Mouse (Mus musculus): ENCODE results near the gene Hist1h2bn. TPM values are rescaled to one million over a fixed set of nuclear protein-coding genes. Genes with fewer than 3 reads are reported as not detected.
"Not testable (repeated sequence)": the region's sequence is repeated elsewhere in the genome, so short reads cannot be mapped to it uniquely, and the experiment has no call there.

Hist1h2bn gene
- polyA plus RNA-seq, 1 experiment = 1.8 TPM

- H3K36me3 ChIP-seq (ENCODE audit: control insufficient read depth, insufficient read depth); H3K79me2 ChIP-seq (ENCODE audit: control insufficient read depth, insufficient read depth); H3K27me3 ChIP-seq (ENCODE audit: control insufficient read depth, insufficient read depth, insufficient read length); H3ac ChIP-seq (ENCODE audit: control insufficient read depth, insufficient read length): not testable (repeated sequence)
- TF ChIP-seq POLR2A (IDR thresholded peaks at IDR 0.05; ENCODE audit: insufficient read length, low read depth) = peak; percentile 67
- peak; percentile 78 for TF ChIP-seq POLR2AphosphoS2 (IDR thresholded peaks at IDR 0.05; ENCODE audit: insufficient read length, low read depth)
- TF ChIP-seq E2F4 (IDR thresholded peaks at IDR 0.05; ENCODE audit: insufficient read depth) = peak; percentile 87
- H3K4me3 ChIP-seq = peak within 1 kb of the TSS; percentile 12
- peak within 1 kb of the TSS; percentile 71 for H3K4me2 ChIP-seq (ENCODE audit: low read depth)
Measured at GRCm38 (mm10) chr13:21786899-21787629, 33.1 kb downstream of the Hist1h2bn start, which contains the start of the genes Hist1h2an and Hist1h2bp. Gene Hist1h2an, minus strand, starts transcription at chr13:21787218. Gene Hist1h2bp, plus strand, starts transcription at chr13:21787461.

GRCm38 (mm10) chr13:21787760-21788593 is 34.1 kb downstream of the Hist1h2bn start:
- TF ChIP-seq TCF12 (IDR thresholded peaks at IDR 0.05; ENCODE audit: insufficient read depth, poor library complexity, severe bottlenecking) (no peak), MAX (IDR thresholded peaks at IDR 0.05; ENCODE audit: low read depth) (no peak), MYOG (IDR thresholded peaks at IDR 0.05; ENCODE audit: control insufficient read depth in 1 of 3, insufficient read depth in 1 of 3, insufficient read length in 2 of 3, low read depth in 2 of 3) (no peak), POLR2A (IDR thresholded peaks at IDR 0.05; ENCODE audit: insufficient read length, low read depth) (no peak), TCF3 (IDR thresholded peaks at IDR 0.05; ENCODE audit: insufficient read length, low read depth) (no peak), E2F4 (IDR thresholded peaks at IDR 0.05; ENCODE audit: insufficient read depth) (no peak), REST (IDR thresholded peaks at IDR 0.05; ENCODE audit: insufficient read depth, insufficient read length) (no peak), POLR2AphosphoS2 (IDR thresholded peaks at IDR 0.05; ENCODE audit: insufficient read length, low read depth) (no peak), CEBPB (IDR thresholded peaks at IDR 0.05; ENCODE audit: insufficient read depth, poor library complexity, severe bottlenecking) (no peak), SRF (IDR thresholded peaks at IDR 0.05; ENCODE audit: control insufficient read depth, insufficient read length, low read depth) (no peak), USF1 (IDR thresholded peaks at IDR 0.05; ENCODE audit: low read depth) (no peak), MYOD1 (IDR thresholded peaks at IDR 0.05; ENCODE audit: control insufficient read depth in 1 of 3, insufficient read length in 2 of 3, low read depth in 2 of 3) (no peak)
- no peaks in the 10 kb centered on the region for H3K27me3 ChIP-seq (ENCODE audit: control insufficient read depth, insufficient read depth, insufficient read length)
- peak overlapping the region; percentile 12 for H3K4me3 ChIP-seq
- no peaks in the 10 kb centered on the region for H3K36me3 ChIP-seq (ENCODE audit: control insufficient read depth, insufficient read depth)
- H3K4me2 ChIP-seq (ENCODE audit: low read depth) = peak overlapping the region; percentile 70
- no peaks in the 10 kb centered on the region for H3K79me2 ChIP-seq (ENCODE audit: control insufficient read depth, insufficient read depth)
- H3ac ChIP-seq (ENCODE audit: control insufficient read depth, insufficient read length) = no peak overlapping the region

GRCm38 (mm10) chr13:21789925-21790324 is 36.0 kb downstream of the Hist1h2bn start:
- Histone ChIP-seq H3K27me3 (ENCODE audit: control insufficient read depth, insufficient read depth, insufficient read length) (no peaks in the 10 kb centered on the region), H3K4me3 (no peak overlapping the region), H3ac (ENCODE audit: control insufficient read depth, insufficient read length) (no peak overlapping the region), H3K36me3 (ENCODE audit: control insufficient read depth, insufficient read depth) (no peaks in the 10 kb centered on the region), H3K79me2 (ENCODE audit: control insufficient read depth, insufficient read depth) (no peaks in the 10 kb centered on the region), H3K4me2 (ENCODE audit: low read depth) (no peak overlapping the region)
- TF ChIP-seq MAX (IDR thresholded peaks at IDR 0.05; ENCODE audit: low read depth) (no peak), MYOG (IDR thresholded peaks at IDR 0.05; ENCODE audit: control insufficient read depth in 1 of 3, insufficient read depth in 1 of 3, insufficient read length in 2 of 3, low read depth in 2 of 3) (no peak), MYOD1 (IDR thresholded peaks at IDR 0.05; ENCODE audit: control insufficient read depth in 1 of 3, insufficient read length in 2 of 3, low read depth in 2 of 3) (no peak), TCF12 (IDR thresholded peaks at IDR 0.05; ENCODE audit: insufficient read depth, poor library complexity, severe bottlenecking) (no peak), TCF3 (IDR thresholded peaks at IDR 0.05; ENCODE audit: insufficient read length, low read depth) (no peak), REST (IDR thresholded peaks at IDR 0.05; ENCODE audit: insufficient read depth, insufficient read length) (no peak), SRF (IDR thresholded peaks at IDR 0.05; ENCODE audit: control insufficient read depth, insufficient read length, low read depth) (no peak), POLR2AphosphoS2 (IDR thresholded peaks at IDR 0.05; ENCODE audit: insufficient read length, low read depth) (no peak), CEBPB (IDR thresholded peaks at IDR 0.05; ENCODE audit: insufficient read depth, poor library complexity, severe bottlenecking) (no peak), E2F4 (IDR thresholded peaks at IDR 0.05; ENCODE audit: insufficient read depth) (no peak), POLR2A (IDR thresholded peaks at IDR 0.05; ENCODE audit: insufficient read length, low read depth) (no peak), USF1 (IDR thresholded peaks at IDR 0.05; ENCODE audit: low read depth) (no peak)

- no peak overlapping the region for H3K4me3 ChIP-seq
- H3K79me2 ChIP-seq (ENCODE audit: control insufficient read depth, insufficient read depth) = no peaks in the 10 kb centered on the region
- no peaks in the 10 kb centered on the region for H3K36me3 ChIP-seq (ENCODE audit: control insufficient read depth, insufficient read depth)
- no peaks in the 10 kb centered on the region for H3K27me3 ChIP-seq (ENCODE audit: control insufficient read depth, insufficient read depth, insufficient read length)
- TF ChIP-seq POLR2AphosphoS2 (IDR thresholded peaks at IDR 0.05; ENCODE audit: insufficient read length, low read depth) (no peak), TCF3 (IDR thresholded peaks at IDR 0.05; ENCODE audit: insufficient read length, low read depth) (no peak), CEBPB (IDR thresholded peaks at IDR 0.05; ENCODE audit: insufficient read depth, poor library complexity, severe bottlenecking) (no peak), MYOG (IDR thresholded peaks at IDR 0.05; ENCODE audit: control insufficient read depth in 1 of 3, insufficient read depth in 1 of 3, insufficient read length in 2 of 3, low read depth in 2 of 3) (no peak), REST (IDR thresholded peaks at IDR 0.05; ENCODE audit: insufficient read depth, insufficient read length) (no peak), E2F4 (IDR thresholded peaks at IDR 0.05; ENCODE audit: insufficient read depth) (no peak), TCF12 (IDR thresholded peaks at IDR 0.05; ENCODE audit: insufficient read depth, poor library complexity, severe bottlenecking) (no peak)
- H3ac ChIP-seq (ENCODE audit: control insufficient read depth, insufficient read length) = no peak overlapping the region
- peak overlapping the region; percentile 12 for H3K4me2 ChIP-seq (ENCODE audit: low read depth)
Measured at GRCm38 (mm10) chr13:21790601-21791283, 36.8 kb downstream of the Hist1h2bn start.
